Mouse (Mus musculus) liver, adult 2 months (tissue): ENCODE results near the gene Tefm.

ENCODE experiments used
- CTCF ChIP-seq: fragments of 200-500 bp; IDR thresholded peaks from 2 replicates; pipeline ENCODE4 v1.5.1; 2011; ENCODE audit warnings: low read depth, low read length, control low read depth
- POLR2A ChIP-seq: fragments of 200-500 bp; IDR thresholded peaks from 2 replicates; pipeline ENCODE4 v1.6.1; 2011; ENCODE audit warnings: low read length, control low read depth; ENCODE audit not compliant: insufficient read depth; ENCODE audit errors: extremely low read depth

GRCm38 (mm10) chr11:80116411-80116810 lies 25.6 kb downstream of the Tefm start:
- TF ChIP-seq POLR2A (no peak), CTCF (no peak)
